Mouse (Mus musculus) heart, embryonic 12.5 days (tissue): ENCODE measurements at regions not wholly inside any gene's neighbourhood (a gene's known extent, or its start where the extent isn't known, plus 50 kb on each side); places are given as distances from the start of the nearest gene placed in this dataset.

Experiments
- ATAC-seq: fragments of 200-750 bp; cut with Nextera tagmentation; 2 replicates; pipeline ENCODE4 v1.8.0; 2017; ENCODE audit warnings: moderate TSS enrichment, moderate library complexity; ENCODE audit not compliant: insufficient number of reproducible peaks, low FRiP score
- H3K27ac ChIP-seq: fragments of 300-500 bp; sonication (generic); 2 replicates; pipeline ENCODE4 v1.5.1; 2016; ENCODE audit warnings: mild to moderate bottlenecking, moderate library complexity; ENCODE audit not compliant: poor library complexity, severe bottlenecking
- H3K27me3 ChIP-seq: fragments of 300-500 bp; sonication (generic); replicated peaks from 2 replicates; pipeline ENCODE4 v1.6.1; 2016; ENCODE audit warnings: mild to moderate bottlenecking, moderate library complexity
- H3K36me3 ChIP-seq: fragments of 300-500 bp; sonication (generic); 2 replicates; pipeline ENCODE4 v1.6.1; 2016; ENCODE audit warnings: mild to moderate bottlenecking, moderate library complexity
- H3K4me1 ChIP-seq: fragments of 300-500 bp; sonication (generic); replicated peaks from 2 replicates; pipeline ENCODE4 v1.6.1; 2016; ENCODE audit warnings: mild to moderate bottlenecking
- H3K4me2 ChIP-seq: fragments of 300-500 bp; sonication (generic); 2 replicates; pipeline ENCODE4 v1.6.1; 2016; ENCODE audit warnings: mild to moderate bottlenecking, moderate library complexity
- H3K4me3 ChIP-seq: fragments of 300-500 bp; sonication (generic); 2 replicates; pipeline ENCODE4 v1.5.1; 2016; ENCODE audit warnings: mild to moderate bottlenecking
- H3K9ac ChIP-seq: fragments of 300-500 bp; sonication (generic); 2 replicates; pipeline ENCODE4 v1.6.1; 2016; ENCODE audit warnings: mild to moderate bottlenecking, moderate library complexity
- H3K9me3 ChIP-seq: fragments of 300-500 bp; sonication (generic); replicated peaks from 2 replicates; pipeline ENCODE4 v1.6.1; 2016; ENCODE audit warnings: mild to moderate bottlenecking, moderate library complexity
- WGBS: fragments of 180-500 bp; shearing (Covaris S2); methylation state at CpG from one replicate; pipeline ENCODE4 v1.1.7; 2016; 5-methylcytosine and 5-hydroxymethylcytosine counted together

GRCm38 (mm10) chr12:46398875-46399652 is 419.7 kb downstream of the Nova1 start:
- peak overlapping the region; percentile 51 for H3K4me3 ChIP-seq
- no peak overlapping the region for H3K27ac ChIP-seq
- no peaks in the 10 kb centered on the region for H3K36me3 ChIP-seq
- H3K27me3 ChIP-seq = peaks cover 3% of the 10 kb centered on the region; the same call in 1 of the 2 replicates
- 6% methylated on average over 23 of the region's 23 CpGs for WGBS
- H3K9me3 ChIP-seq = no peaks in the 10 kb centered on the region
- peak overlapping the region; percentile 34; the same call in 1 of the 2 replicates for H3K9ac ChIP-seq
- ATAC-seq = peak; percentile 82
- peak overlapping the region; percentile 79 for H3K4me2 ChIP-seq
- H3K4me1 ChIP-seq = no peaks in the 10 kb centered on the region

GRCm38 (mm10) chr12:46395245-46395644 is 423.5 kb downstream of the Nova1 start:
- H3K27ac ChIP-seq = no peak overlapping the region
- H3K4me2 ChIP-seq = no peak overlapping the region
- H3K27me3 ChIP-seq = no peaks in the 10 kb centered on the region
- no peak for ATAC-seq
- H3K36me3 ChIP-seq = no peaks in the 10 kb centered on the region
- H3K9me3 ChIP-seq = no peaks in the 10 kb centered on the region
- H3K9ac ChIP-seq = no peak overlapping the region
- H3K4me1 ChIP-seq = no peaks in the 10 kb centered on the region
- WGBS = 89% methylated on average over 4 of the region's 4 CpGs
- H3K4me3 ChIP-seq = no peak overlapping the region

- Histone ChIP-seq H3K4me2 (no peak overlapping the region), H3K27me3 (no peaks in the 10 kb centered on the region), H3K4me1 (no peaks in the 10 kb centered on the region), H3K27ac (no peak overlapping the region), H3K36me3 (no peaks in the 10 kb centered on the region), H3K9ac (no peak overlapping the region), H3K9me3 (no peaks in the 10 kb centered on the region), H3K4me3 (no peak overlapping the region)
- no peak for ATAC-seq
Observed at GRCm38 (mm10) chr12:46393769-46394168, 425.0 kb downstream of the Nova1 start.

- Histone ChIP-seq H3K4me3 (no peak overlapping the region), H3K9me3 (no peaks in the 10 kb centered on the region), H3K9ac (no peak overlapping the region), H3K4me1 (no peaks in the 10 kb centered on the region), H3K27ac (no peak overlapping the region), H3K27me3 (no peaks in the 10 kb centered on the region), H3K4me2 (no peak overlapping the region), H3K36me3 (no peaks in the 10 kb centered on the region)
- no peak for ATAC-seq
Observed at GRCm38 (mm10) chr12:46378914-46379313, 439.8 kb downstream of the Nova1 start.

GRCm38 (mm10) chr12:46371747-46372146 is 447.0 kb downstream of the Nova1 start:
- WGBS = 66% methylated on average over 3 of the region's 3 CpGs
- Histone ChIP-seq H3K4me2 (no peak overlapping the region), H3K4me1 (no peaks in the 10 kb centered on the region), H3K36me3 (no peaks in the 10 kb centered on the region), H3K4me3 (no peak overlapping the region), H3K27ac (no peak overlapping the region), H3K27me3 (no peaks in the 10 kb centered on the region), H3K9me3 (no peaks in the 10 kb centered on the region), H3K9ac (no peak overlapping the region)
- no peak for ATAC-seq

DNA sequence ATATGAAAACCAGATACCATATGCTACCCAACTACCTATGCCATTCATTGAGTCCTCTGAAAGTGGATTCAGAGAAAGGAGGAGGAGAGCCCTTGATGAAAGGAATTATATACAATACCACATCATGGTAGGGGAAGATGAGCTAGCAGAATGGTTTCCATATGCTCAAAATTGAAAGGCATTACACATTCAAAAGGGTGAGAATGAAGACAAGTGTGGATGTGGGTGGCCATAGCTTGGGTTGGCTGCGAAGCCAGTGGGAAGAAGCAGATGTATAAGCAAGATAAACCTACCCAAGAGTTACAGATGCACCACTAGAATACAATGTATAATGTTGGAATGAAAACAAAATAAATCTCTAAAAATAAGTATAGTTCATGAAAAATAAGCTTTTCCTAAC is 485.4 kb downstream of the Nova1 start:
- Histone ChIP-seq H3K36me3 (no peaks in the 10 kb centered on the region), H3K4me3 (no peak overlapping the region), H3K27me3 (no peaks in the 10 kb centered on the region), H3K27ac (no peak overlapping the region), H3K9ac (no peak overlapping the region), H3K4me2 (no peak overlapping the region), H3K9me3 (0 out of 2 replicates have a peak, but pooled peaks cover 3% of the 10 kb centered on the region), H3K4me1 (no peaks in the 10 kb centered on the region)
- 74% methylated on average over 1 of the region's 1 CpGs for WGBS
- no peak for ATAC-seq

DNA sequence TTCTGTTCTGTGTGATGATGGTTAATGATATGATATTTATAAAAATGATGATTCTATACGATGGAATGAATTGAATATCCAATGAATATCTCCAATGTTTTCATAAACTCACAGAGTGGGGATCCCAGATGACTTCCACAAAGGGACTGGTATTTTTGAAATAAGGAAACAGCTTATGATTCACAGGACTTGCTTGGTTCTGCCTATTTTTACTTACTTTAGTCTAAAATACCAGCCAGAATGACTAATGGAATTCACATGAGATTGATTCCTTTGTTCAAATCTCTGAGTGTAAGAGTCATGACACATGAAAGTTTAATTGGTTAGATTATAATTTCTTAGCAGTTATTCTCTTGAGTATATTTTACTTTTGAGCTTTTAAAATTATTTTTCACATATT is 490.9 kb downstream of the Nova1 start:
- Histone ChIP-seq H3K9ac (no peak overlapping the region), H3K9me3 (0 out of 2 replicates have a peak, but pooled peaks cover 3% of the 10 kb centered on the region), H3K36me3 (no peaks in the 10 kb centered on the region), H3K4me2 (no peak overlapping the region), H3K27me3 (no peaks in the 10 kb centered on the region), H3K27ac (no peak overlapping the region), H3K4me3 (no peak overlapping the region), H3K4me1 (no peaks in the 10 kb centered on the region)
- ATAC-seq = no peak
- WGBS = 79% methylated on average over 1 of the region's 1 CpGs

DNA sequence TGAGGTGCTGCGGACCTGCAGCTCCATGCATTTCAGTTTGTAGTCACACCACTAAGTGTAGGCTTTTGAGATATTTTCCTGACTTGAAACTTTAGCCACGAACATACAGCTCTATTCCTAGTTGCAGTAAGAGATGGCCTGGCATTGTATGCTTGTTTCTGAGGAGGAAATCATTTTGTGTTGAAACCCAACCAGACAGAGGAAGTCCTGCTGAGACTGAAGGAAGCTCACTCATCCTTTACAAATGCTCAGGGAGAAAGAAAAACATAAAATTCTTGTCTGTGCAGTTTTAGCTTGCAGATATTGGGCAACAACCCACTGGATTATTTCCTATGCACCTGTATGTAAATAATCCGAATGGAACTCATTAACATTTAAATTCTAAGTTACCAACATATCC is 495.5 kb downstream of the Nova1 start:
- H3K4me2 ChIP-seq = no peak overlapping the region
- no peaks in the 10 kb centered on the region for H3K9me3 ChIP-seq
- H3K4me1 ChIP-seq = no peaks in the 10 kb centered on the region
- no peaks in the 10 kb centered on the region for H3K27me3 ChIP-seq
- H3K36me3 ChIP-seq = no peaks in the 10 kb centered on the region
- no peak for ATAC-seq
- H3K27ac ChIP-seq = no peak overlapping the region
- H3K4me3 ChIP-seq = no peak overlapping the region
- no peak overlapping the region for H3K9ac ChIP-seq
- 63% methylated on average over 3 of the region's 3 CpGs for WGBS

DNA sequence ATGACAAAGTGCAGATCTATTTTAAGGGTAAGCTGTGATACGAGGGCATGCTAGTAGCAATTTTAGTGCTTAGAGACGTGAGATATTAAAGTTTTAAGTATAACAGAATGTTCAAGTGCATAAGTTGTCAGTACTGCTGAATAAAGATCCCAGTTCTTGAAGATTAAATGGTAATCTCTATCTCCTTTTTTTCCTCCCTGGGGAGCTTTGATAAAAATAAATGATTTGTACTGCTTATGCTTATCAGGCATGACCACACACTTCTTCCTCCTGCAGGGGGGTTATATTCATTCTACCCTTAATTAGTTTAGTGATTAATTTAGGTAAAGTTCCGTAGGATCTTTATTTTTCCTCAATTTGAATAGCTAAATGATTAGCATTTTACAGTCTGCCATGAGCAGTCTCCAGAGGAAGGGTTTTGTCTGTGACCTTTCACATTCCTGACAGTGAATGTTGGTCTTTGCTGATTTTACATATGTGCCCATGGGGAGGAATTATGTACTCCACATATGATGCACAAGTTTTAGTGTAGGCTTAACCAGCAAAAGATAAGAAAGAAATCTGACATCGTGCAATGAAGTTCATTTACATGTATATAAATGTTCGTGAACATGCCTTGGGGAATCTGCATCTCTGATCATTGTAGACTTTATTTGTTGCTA is 515.5 kb downstream of the Nova1 start:
- Histone ChIP-seq H3K4me3 (no peak overlapping the region), H3K9ac (no peak overlapping the region), H3K27ac (no peak overlapping the region), H3K4me1 (no peaks in the 10 kb centered on the region), H3K27me3 (no peaks in the 10 kb centered on the region), H3K9me3 (0 out of 2 replicates have a peak, but pooled peaks cover 3% of the 10 kb centered on the region), H3K36me3 (no peaks in the 10 kb centered on the region), H3K4me2 (no peak overlapping the region)
- ATAC-seq = no peak
- 67% methylated on average over 5 of the region's 5 CpGs for WGBS

DNA sequence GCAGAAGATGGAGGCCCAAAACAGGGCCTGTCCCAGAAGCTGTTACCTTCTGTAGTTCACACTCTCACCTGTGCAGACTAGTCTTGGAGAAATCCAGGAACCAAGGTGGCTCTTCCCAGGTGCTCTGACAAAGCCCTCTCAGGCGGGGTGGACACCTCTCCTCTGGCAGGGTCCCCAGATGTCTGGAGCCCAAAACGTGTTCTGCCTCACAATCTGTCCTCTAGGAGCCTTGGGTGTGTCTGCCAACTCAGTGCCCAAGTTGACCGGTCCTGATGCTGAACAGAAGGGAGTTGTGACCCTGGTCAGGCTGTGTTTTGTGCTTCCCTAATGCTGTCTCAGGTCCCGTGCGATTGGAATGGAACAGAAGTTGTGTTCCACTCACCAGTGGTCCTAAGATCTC is 519.8 kb downstream of the Nova1 start:
- H3K27me3 ChIP-seq = no peaks in the 10 kb centered on the region
- 77% methylated on average over 5 of the region's 5 CpGs for WGBS
- H3K4me1 ChIP-seq = no peaks in the 10 kb centered on the region
- ATAC-seq = no peak
- H3K4me3 ChIP-seq = no peak overlapping the region
- H3K36me3 ChIP-seq = no peaks in the 10 kb centered on the region
- H3K9ac ChIP-seq = no peak overlapping the region
- H3K27ac ChIP-seq = no peak overlapping the region
- H3K9me3 ChIP-seq = 0 out of 2 replicates have a peak, but pooled peaks cover 3% of the 10 kb centered on the region
- H3K4me2 ChIP-seq = no peak overlapping the region

GRCm38 (mm10) chr12:46284519-46284918 is 534.2 kb downstream of the Nova1 start:
- H3K9me3 ChIP-seq = no peaks in the 10 kb centered on the region
- no peak overlapping the region for H3K9ac ChIP-seq
- ATAC-seq = no peak
- no peak overlapping the region for H3K4me2 ChIP-seq
- H3K4me1 ChIP-seq = no peaks in the 10 kb centered on the region
- H3K27ac ChIP-seq = no peak overlapping the region
- no peaks in the 10 kb centered on the region for H3K36me3 ChIP-seq
- H3K4me3 ChIP-seq = no peak overlapping the region
- H3K27me3 ChIP-seq = no peaks in the 10 kb centered on the region
- WGBS = 63% methylated on average over 3 of the region's 3 CpGs
